Mouse (Mus musculus) spleen, adult 2 months (tissue): ENCODE data around the gene Gatb.

Experiments used
- CTCF ChIP-seq: fragments of 200-500 bp; IDR thresholded peaks from 2 replicates; pipeline ENCODE4 v1.5.1; 2011; ENCODE audit warnings: mild to moderate bottlenecking, inconsistent platforms; ENCODE audit not compliant: insufficient read depth, insufficient read length, insufficient replicate concordance; ENCODE audit errors: extremely low read depth
- POLR2A ChIP-seq: fragments of 200-500 bp; IDR thresholded peaks from 2 replicates; pipeline ENCODE4 v1.6.1; 2011; ENCODE audit warnings: low read depth, low read length, inconsistent platforms

- TF ChIP-seq POLR2A (no peak), CTCF (no peak)
Measured at GRCm38 (mm10) chr3:85616389-85616788, 42.5 kb downstream of the Gatb start.
